Mouse (Mus musculus) lung, postnatal 0 days (tissue): Measurements from ENCODE around the gene Sash3.

Experiments
- CTCF ChIP-seq: IDR thresholded peaks from 2 replicates; pipeline ENCODE4 v1.5.1; 2016; ENCODE audit warnings: antibody characterized with exemption, mild to moderate bottlenecking
- EP300 ChIP-seq: IDR thresholded peaks from 2 replicates; pipeline ENCODE4 v1.6.1; 2016; ENCODE audit warnings: antibody characterized with exemption, mild to moderate bottlenecking, control low read depth

DNA sequence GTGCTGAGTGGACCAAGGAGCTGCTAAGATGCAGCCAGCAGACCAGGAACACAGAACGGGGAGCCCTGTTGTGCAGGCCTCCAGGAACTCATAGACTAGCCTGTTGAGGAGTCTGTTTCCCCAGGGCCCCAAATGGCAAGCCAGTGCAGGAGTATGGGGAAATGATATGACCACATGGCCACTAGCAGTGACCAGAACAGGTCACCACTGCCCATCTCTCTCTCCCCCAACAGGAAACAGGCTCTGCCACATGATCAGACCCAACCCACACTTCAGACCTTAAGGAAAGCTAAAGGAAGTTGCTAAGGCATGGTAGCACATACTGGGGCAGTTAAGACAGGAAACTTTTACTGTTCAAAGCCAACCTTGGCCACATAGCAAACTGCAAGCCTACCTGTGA is 17.1 kb upstream of the Sash3 start:
- TF ChIP-seq CTCF (no peak), EP300 (no peak)
